Mouse (Mus musculus) liver, postnatal 0 days (tissue): Measurements from ENCODE around the gene Ranbp10. TPM values are rescaled to one million over a fixed set of nuclear protein-coding genes. Genes with fewer than 3 reads are reported as not detected.

ENCODE experiments used
- ATAC-seq: fragments of 200-750 bp; cut with Nextera tagmentation; 2 replicates; pipeline ENCODE4 v1.8.0; 2017; ENCODE audit warnings: mild to moderate bottlenecking, moderate library complexity
- DNase-seq: peaks from one replicate; pipeline ENCODE4 v3.0.0-alpha.2; 2016
- H3K27ac ChIP-seq: fragments of 300-500 bp; sonication (generic); 2 replicates; pipeline ENCODE4 v1.5.1; 2014; ENCODE audit warnings: antibody characterized with exemption, moderate library complexity, mild to moderate bottlenecking, low read depth
- H3K27me3 ChIP-seq: fragments of 300-500 bp; sonication (generic); 2 replicates; pipeline ENCODE4 v1.6.1; 2014; ENCODE audit warnings: low read length, control low read depth, mixed read lengths; ENCODE audit not compliant: insufficient read depth
- H3K36me3 ChIP-seq: fragments of 300-500 bp; sonication (generic); replicated peaks from 2 replicates; pipeline ENCODE4 v1.6.1; 2014; ENCODE audit warnings: mild to moderate bottlenecking, control low read depth, low read length, moderate library complexity, mixed read lengths; ENCODE audit not compliant: insufficient read depth
- H3K4me1 ChIP-seq: fragments of 300-500 bp; sonication (generic); 2 replicates; pipeline ENCODE4 v1.6.1; 2014; ENCODE audit warnings: antibody characterized with exemption, mild to moderate bottlenecking, control low read depth; ENCODE audit not compliant: insufficient read depth
- H3K4me2 ChIP-seq: fragments of 300-500 bp; sonication (generic); 2 replicates; pipeline ENCODE4 v1.6.1; 2014; ENCODE audit warnings: low read depth, mild to moderate bottlenecking, low read length, moderate library complexity, mixed read lengths
- H3K4me3 ChIP-seq: fragments of 300-500 bp; sonication (generic); 2 replicates; pipeline ENCODE4 v1.5.1; 2014; ENCODE audit warnings: low read depth, low read length
- H3K9ac ChIP-seq: fragments of 300-500 bp; sonication (generic); replicated peaks from 2 replicates; pipeline ENCODE4 v1.6.1; 2014; ENCODE audit warnings: mild to moderate bottlenecking, moderate library complexity
- H3K9me3 ChIP-seq: fragments of 300-500 bp; sonication (generic); 2 replicates; pipeline ENCODE4 v1.6.1; 2016; ENCODE audit warnings: mild to moderate bottlenecking, control low read depth, low read length, mixed read lengths
- CTCF ChIP-seq: sonication (generic); IDR thresholded peaks from 2 replicates; pipeline ENCODE4 v1.5.1; 2016; ENCODE audit warnings: antibody characterized with exemption, low read depth
- EP300 ChIP-seq: IDR thresholded peaks from 2 replicates; pipeline ENCODE4 v1.6.1; 2016; ENCODE audit warnings: antibody characterized with exemption, low read depth, mild to moderate bottlenecking
- WGBS: fragments of 180-500 bp; shearing (Covaris S2); extraction: QIAGEN DNeasy Blood & Tissue Kit; methylation state at CpG from one replicate; pipeline ENCODE4 v1.1.7; 2014; ENCODE audit not compliant: insufficient replicate concordance; 5-methylcytosine and 5-hydroxymethylcytosine counted together
- polyA plus RNA-seq: library from polyadenylated mRNA; unstranded; fragments of >200 nt; fragmentation: Nextera tagmentation; extraction: Ambion mirVana; gene quantifications from 2 replicates; pipeline ENCODE4 v1.2.1, GENCODE M21; 2015

Gene Ranbp10
- polyA plus RNA-seq, 1 experiment from 2014 or later = 20.9 TPM

DNA sequence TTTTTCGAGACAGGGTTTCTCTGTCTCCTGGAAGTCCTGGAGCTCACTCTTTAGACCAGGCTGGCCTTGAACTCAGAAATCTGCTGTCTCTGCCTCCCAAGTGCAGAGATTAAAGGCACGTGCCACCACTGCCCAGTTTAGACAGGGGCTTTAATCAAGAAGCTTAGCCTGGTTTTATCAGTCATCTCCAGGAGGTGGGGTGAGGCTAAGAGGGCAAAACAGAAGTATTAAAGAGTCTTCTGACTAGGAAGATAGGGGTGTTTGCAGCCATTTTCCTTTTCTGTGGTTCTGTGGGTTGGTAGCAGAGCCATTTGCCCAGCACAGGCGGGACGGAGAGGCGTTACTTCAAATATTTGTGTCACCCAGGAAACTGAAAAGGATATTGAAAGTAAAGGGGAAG is 32.2 kb upstream of the Ranbp10 start:
- Histone ChIP-seq H3K4me2 (peak overlapping the region; percentile 100), H3K27ac (peak overlapping the region; percentile 95), H3K4me3 (peak overlapping the region; percentile 89), H3K27me3 (no peaks in the 10 kb centered on the region), H3K36me3 (no peaks in the 10 kb centered on the region; the same call in 1 of the 2 replicates), H3K4me1 (peaks cover 56% of the 10 kb centered on the region), H3K9me3 (no peaks in the 10 kb centered on the region), H3K9ac (peak overlapping the region; percentile 96)
- DNase-seq = no peak
- peak; percentile 85 for TF ChIP-seq EP300
- TF ChIP-seq CTCF = no peak
- WGBS = 37% methylated on average over 5 of the region's 5 CpGs
- ATAC-seq = no peak

DNA sequence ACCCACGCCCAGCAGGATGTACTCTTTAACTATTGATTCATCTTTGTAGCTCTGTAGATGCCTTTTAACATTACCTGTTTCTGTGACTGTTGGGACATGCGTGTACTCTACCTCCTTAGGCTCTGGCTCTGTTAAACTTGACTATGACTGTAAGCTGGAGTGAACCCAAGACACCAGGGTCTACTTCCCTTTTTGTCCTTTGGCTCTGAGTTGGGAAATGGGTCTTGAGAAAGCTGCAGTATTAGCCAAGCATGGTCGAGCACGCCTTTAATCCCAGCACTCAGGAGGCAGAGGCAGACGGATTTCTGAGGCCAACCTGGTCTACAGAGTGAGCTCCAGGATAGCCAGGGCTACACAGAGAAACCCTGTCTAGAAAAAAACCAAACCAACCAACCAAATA is 31.3 kb upstream of the Ranbp10 start:
- 55% methylated on average over 5 of the region's 5 CpGs for WGBS
- H3K27ac ChIP-seq = peak overlapping the region; percentile 95

GRCm38 (mm10) chr8:105856168-105856835 is 29.2 kb upstream of the Ranbp10 start:
- 17% methylated on average over 15 of the region's 15 CpGs for WGBS
- Histone ChIP-seq H3K27ac (peak overlapping the region; percentile 90), H3K36me3 (no peaks in the 10 kb centered on the region), H3K9me3 (no peaks in the 10 kb centered on the region), H3K27me3 (no peaks in the 10 kb centered on the region), H3K4me3 (peak overlapping the region; percentile 76), H3K4me2 (peak overlapping the region; percentile 100), H3K9ac (peak overlapping the region; percentile 82), H3K4me1 (peaks cover 46% of the 10 kb centered on the region)
- no peak for TF ChIP-seq EP300
- TF ChIP-seq CTCF = no peak
- no peak for DNase-seq
- ATAC-seq = no peak

More for the DNA sequence above, 31.3 kb upstream of the Ranbp10 start:
- H3K9ac ChIP-seq = no peak overlapping the region
- TF ChIP-seq CTCF = no peak
- TF ChIP-seq EP300 = no peak
- no peak for ATAC-seq
- no peak overlapping the region for H3K4me3 ChIP-seq
- peak; percentile 44 for DNase-seq
- no peaks in the 10 kb centered on the region for H3K27me3 ChIP-seq
- peak overlapping the region; percentile 100; the same call in 1 of the 2 replicates for H3K4me2 ChIP-seq
- peaks cover 56% of the 10 kb centered on the region for H3K4me1 ChIP-seq
- no peaks in the 10 kb centered on the region for H3K36me3 ChIP-seq
- no peaks in the 10 kb centered on the region for H3K9me3 ChIP-seq

GRCm38 (mm10) chr8:105855248-105856167 is 28.4 kb upstream of the Ranbp10 start:
- under 1% methylated on average over 71 of the region's 71 CpGs for WGBS
- H3K9ac ChIP-seq = peak overlapping the region; percentile 82
- no peaks in the 10 kb centered on the region for H3K27me3 ChIP-seq
- H3K4me1 ChIP-seq = peaks cover 46% of the 10 kb centered on the region
- peak overlapping the region; percentile 90 for H3K27ac ChIP-seq
- TF ChIP-seq EP300 (no peak), CTCF (peak; percentile 10; the same call in 1 of the 2 replicates)
- H3K9me3 ChIP-seq = no peaks in the 10 kb centered on the region
- peak overlapping the region; percentile 76 for H3K4me3 ChIP-seq
- H3K36me3 ChIP-seq = no peaks in the 10 kb centered on the region
- DNase-seq = peak; percentile 59
- H3K4me2 ChIP-seq = peak overlapping the region; percentile 100
- ATAC-seq = peak; percentile 38

DNA sequence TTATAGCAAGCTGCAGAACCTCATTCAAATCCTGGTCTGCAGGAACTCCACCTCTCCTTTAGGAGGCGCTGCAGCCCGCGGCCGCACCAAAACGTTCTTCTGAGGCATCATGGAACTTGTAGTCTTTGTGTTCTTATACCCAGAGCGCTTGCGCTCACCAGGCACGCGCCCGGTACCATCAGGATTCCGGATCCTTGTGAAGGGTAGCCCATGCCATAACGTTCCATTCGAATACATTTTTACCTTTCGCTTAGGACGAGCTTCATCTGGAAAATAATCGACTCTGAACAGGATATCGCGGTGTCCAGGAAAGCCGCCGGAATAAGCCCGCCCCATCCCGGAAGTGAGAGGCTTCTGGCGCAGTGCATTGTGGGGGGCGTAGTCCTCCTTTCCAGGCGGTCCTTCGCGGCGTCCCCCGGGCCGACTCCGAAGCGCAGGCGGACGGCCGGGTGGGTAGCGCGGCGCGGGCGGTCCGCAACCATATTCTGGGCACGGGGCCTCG is 27.6 kb upstream of the Ranbp10 start, which contains the start of gene Thap11:
Gene Thap11, plus strand, starts transcription at position 418 of the 502 bp plus-strand sequence.
- TF ChIP-seq EP300 (peak; percentile 52; the same call in 1 of the 2 replicates), CTCF (peak; percentile 93)
- no peaks in the 10 kb centered on the region for H3K27me3 ChIP-seq
- peak within 1 kb of the TSS; percentile 76 for H3K4me3 ChIP-seq
- WGBS = under 1% methylated on average over 43 of the region's 43 CpGs
- H3K9ac ChIP-seq = peak within 1 kb of the TSS; percentile 82
- peaks cover 46% of the 10 kb centered on the region for H3K4me1 ChIP-seq
- ATAC-seq = peak; percentile 90
- peak; percentile 96 for DNase-seq
- H3K4me2 ChIP-seq = peak within 1 kb of the TSS; percentile 100
- peak within 1 kb of the TSS; percentile 90 for H3K27ac ChIP-seq
- H3K9me3 ChIP-seq = no peaks in the 10 kb centered on the region
- H3K36me3 ChIP-seq = no peaks in the 10 kb centered on the region

GRCm38 (mm10) chr8:105854303-105854702 is 27.2 kb upstream of the Ranbp10 start:
- Histone ChIP-seq H3K36me3 (peaks cover under 1% of the 10 kb centered on the region; the same call in 1 of the 2 replicates), H3K9ac (peak overlapping the region; percentile 82), H3K27ac (no peak overlapping the region; the same call in 1 of the 2 replicates), H3K4me3 (peak overlapping the region; percentile 76), H3K27me3 (no peaks in the 10 kb centered on the region), H3K4me2 (peak overlapping the region; percentile 100), H3K4me1 (peaks cover 42% of the 10 kb centered on the region), H3K9me3 (no peaks in the 10 kb centered on the region)
- WGBS = 31% methylated on average over 8 of the region's 8 CpGs
- ATAC-seq = no peak
- no peak for DNase-seq
- no peak for TF ChIP-seq CTCF
- TF ChIP-seq EP300 = no peak
